Mouse (Mus musculus) inflammation-experienced regulatory T-cells, adult 6 months (primary cell): ENCODE results near the gene Galnt7. TPM values are rescaled to one million over a fixed set of nuclear protein-coding genes. Genes with fewer than 3 reads are reported as not detected.

Experiments
- ATAC-seq: one replicate; pipeline ENCODE4 v1.8.0; 2017
- polyA plus RNA-seq, 3 experiments: library from polyadenylated mRNA; unstranded; fragments of 100-300 nt; shearing (Covaris generic); gene quantifications; one replicate each; pipeline ENCODE4 v1.2.1; 2017

Gene Galnt7
- polyA plus RNA-seq, 3 experiments from 2014 or later = 27.5 to 30.5 (median 29.3) TPM

DNA sequence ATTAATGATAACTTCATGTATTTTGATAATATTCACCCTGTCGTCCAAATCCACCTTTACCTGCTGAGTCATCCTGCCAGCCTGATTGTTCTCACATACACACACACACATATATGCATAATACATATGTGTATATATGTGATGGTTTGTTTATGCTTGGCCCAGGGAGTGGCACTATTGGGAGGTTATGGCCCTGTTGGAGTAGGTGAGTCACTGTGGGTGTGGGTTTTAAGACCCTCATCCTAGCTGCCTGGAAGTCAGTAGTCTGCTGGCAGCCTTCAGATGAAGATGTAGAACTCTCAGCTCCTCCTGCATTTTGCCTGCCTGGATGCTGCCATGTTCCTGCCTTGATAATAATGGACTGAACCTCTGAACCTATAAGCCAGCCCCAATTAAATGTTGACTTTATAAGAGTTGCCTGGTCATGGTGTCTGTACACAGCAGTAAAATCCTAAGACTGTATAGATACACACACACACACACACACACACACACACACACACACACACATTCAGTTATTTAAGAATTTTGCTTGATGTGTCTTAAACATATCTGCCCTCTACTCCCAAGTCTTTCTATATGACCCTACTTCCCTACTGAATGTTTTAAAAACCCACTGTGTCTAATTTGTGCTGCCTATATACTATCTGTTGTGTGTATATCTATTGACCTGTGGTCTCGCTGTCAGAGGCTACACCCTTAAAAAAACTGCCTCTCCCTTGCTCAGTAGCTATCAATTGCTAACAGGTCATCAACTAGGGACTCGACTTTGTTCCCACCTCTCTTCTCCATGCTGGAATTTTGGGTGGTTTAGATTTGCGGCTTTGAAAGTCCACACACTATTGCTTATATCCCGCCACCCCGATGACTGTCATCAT lies 23.8 kb downstream of the Galnt7 start:
- ATAC-seq = no peak

DNA sequence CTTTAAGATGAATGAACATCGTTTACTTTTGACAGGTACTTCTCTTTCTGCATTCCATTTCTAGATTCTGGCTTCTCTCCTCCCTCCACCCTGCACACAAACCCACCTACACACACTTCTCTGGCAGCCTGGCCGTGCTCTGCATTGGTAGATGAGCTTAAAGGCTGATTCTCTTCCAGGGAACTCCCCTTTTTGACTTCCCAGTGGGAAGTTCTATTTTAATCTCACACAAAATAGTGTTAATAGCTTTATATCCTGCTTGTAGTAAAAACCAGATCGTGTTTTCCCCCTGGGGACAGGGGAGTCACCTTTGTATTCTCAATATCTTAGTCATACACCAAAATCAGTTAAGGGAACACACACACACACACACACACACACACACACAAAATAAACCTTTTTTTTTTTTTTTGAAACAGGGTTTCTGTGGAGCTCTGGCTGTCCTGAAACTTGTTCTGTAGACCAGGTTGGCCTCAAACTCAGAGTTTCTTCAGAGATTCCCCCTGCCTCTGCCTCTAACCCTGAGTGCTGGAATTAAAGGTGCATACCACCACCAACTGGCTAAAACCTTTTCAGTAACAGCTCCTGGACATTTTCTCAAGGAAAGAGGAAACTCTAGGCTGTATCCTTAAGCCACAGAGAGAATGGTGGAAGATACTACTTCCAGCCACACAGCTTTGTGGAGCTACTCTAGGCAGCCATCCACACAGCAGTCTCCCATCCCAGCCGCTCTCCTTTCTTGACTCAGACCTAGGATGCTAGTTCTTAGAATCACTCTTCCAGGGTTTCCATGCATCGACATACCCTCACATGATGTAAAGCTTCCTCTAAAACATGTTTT lies 24.7 kb downstream of the Galnt7 start:
- no peak for ATAC-seq

DNA sequence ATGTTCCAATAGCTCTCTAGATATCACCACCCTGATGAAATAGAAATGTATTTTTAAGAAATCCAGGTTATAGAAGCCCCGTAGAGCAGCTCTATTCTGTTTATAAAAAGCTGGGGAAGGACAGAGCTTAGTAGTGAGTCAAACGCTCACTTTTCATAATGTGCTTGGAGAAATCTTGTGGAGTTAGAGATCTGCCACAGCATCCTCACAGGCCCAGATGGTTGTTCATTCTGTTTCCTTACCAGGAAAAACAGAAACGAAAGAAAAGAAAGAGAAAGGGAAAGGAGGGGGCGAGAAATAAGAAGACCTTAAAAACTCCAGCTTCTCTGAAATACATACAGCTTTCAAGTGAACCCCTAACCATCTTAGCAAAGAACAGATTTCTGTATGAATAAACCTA lies 28.9 kb downstream of the Galnt7 start:
- no peak for ATAC-seq

DNA sequence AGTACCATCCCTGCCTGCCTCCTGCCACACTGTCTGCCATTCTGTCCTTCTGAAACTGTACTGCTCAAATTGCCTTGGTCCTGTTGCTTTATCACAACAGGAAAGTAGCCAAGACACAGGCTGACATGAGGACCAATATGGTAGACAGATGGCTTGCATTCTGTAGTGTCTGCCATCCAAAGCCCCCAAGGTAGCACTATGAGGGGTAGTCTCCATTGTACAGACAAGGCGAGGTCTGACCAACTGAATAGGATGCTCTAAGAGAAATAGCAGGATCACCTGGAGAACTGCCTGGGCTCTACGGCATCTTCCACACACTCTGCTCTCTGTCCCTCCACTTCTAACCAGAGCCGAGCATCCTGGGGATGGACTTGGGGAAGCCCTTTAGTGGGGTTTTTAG lies 29.8 kb downstream of the Galnt7 start:
- no peak for ATAC-seq

DNA sequence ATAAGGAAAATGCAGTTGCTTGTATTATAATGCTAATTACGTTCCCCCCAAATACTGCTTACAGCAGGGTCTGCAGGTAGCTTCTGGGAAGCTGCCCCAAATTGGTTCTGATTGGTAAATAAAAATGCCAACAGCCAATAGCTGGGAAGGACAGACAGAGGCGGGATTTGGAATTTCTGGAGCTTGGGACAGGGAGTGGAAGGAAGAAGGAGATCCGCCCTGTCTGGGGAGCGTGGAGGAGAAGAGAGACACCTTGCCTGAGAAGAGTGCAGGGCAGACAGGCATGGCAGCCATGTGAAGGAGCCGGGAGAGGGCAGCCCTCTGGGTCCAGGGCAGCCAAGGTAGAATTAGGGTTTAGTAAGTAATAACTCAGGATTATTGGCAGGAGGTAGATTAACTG lies 35.9 kb downstream of the Galnt7 start:
- ATAC-seq = no peak

DNA sequence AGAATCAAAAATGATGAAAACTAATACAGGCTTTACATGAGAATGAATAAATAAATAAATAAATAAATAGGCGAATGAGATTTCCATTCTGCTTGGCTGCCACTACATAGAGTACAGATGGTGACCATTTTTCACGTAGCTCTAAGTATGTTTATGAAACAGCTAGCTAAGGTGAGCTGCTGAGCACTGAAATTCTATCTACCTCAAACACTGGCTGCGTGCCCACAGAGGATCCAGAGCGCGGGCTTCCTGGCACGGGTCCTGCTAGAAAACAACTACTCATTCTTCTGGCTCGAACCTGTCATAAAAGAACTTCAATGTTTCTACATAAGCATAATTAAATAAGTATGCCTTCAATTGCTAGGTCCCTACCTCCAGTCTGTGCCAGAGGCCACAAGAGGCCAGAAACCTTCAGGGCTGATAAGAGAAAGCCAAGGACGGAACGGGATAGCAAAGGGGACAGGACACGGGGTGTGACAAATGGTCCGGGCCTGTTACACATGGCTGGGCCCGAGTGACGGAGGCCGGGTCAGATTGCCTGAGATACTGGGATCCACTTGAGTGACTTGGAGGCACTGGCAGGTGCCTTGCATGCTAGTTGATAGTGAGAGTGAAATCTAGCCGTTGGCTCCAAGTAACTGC lies 37.7 kb downstream of the Galnt7 start:
- ATAC-seq = no peak

DNA sequence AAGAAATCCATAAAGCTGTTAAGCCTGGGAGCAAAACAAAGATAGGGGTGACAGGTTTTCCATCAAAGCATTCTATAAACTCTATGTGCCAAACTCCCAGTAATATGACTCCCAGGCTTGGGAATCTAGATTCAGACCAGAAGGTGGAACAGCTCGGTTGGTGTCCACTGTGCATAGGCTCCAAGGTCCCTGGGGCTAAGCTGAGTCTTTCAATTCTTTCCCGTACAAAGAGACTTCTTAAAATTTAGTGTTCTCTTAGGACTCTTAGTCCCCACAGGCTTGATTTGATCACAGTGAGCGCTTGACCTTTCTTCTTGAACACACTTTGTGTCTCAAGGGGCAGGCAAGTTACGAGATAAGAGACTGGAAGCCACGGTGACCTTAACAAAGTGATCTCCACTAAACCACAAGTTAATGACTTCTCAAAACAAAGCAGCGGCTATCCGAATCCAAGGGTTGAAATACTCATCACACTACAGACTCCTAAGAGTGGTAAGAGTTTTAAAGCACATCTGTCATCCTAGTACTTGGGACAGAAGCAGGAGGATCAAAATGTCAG lies 41.3 kb downstream of the Galnt7 start:
- ATAC-seq = no peak

DNA sequence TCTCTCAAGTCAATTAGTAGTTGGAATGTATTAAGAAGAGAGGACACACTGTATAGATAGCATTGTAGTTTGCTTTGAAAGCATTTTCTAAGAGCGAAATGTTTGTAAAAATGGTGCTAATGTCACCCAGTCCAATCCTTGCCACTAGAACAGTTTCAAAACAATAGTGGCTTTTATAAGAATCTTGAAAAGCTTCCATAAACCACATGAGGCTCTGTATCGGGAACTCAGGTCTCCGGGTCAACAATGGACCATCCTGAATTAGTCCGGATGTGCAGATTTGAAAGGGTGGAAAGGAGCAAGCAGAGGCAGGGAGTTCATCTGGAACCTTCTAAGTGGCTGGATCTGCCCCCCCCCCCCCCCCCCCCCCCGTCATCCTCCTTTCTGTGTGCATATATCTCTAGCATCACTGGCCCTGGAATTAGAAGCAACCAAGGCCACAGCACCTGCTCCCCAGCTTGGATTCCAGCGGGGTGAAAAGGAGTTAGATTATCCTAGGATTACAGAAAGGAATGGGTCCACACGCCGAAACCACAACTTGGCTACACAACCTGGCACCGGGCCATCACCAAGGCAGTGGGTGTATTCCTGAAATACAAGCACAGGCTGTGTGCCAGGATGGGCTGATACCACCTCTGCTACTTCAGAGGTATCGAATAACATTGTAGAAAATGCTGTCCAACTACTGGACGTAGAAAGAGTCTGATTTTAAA lies 42.0 kb downstream of the Galnt7 start:
- no peak for ATAC-seq

DNA sequence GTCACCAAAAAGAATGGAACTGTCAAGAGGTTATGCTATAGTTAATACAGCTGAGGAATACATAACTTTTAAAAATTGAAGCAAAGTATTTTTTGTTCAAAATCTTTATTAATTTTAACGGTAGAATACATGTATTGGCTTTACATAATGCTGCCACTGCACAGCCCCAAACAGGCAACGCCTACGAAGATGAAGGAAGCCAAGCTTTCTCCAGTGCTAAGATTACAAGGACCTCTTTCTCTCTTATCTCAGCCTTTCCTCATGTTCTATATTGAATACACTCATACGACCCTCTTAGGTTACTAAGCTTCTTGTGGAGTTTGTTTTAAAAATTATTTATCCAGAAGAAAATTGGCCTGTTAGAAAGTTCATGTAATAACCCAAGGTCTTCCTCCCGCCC lies 50.3 kb downstream of the Galnt7 start:
- ATAC-seq = no peak

DNA sequence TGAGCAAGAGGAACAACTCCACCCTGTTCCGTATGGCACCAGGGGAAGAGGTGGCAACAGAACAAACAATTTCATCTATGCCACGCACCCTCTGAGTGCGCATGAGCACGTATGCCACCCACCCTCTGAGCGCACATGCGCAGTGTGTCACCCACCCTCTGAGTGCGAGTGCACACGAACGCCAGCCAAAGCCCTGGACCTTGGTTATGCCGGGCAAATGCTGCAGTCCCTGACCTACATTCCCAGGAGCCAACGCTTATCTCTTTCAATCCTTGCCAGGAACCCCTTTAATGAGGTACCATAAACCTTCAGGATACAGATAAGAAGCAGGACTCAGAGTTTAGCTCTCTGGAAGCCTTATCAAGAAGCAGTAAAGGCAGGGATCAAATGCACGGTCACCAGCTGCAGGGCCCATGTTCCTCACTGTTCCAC lies 50.8 kb downstream of the Galnt7 start:
- ATAC-seq = no peak

DNA sequence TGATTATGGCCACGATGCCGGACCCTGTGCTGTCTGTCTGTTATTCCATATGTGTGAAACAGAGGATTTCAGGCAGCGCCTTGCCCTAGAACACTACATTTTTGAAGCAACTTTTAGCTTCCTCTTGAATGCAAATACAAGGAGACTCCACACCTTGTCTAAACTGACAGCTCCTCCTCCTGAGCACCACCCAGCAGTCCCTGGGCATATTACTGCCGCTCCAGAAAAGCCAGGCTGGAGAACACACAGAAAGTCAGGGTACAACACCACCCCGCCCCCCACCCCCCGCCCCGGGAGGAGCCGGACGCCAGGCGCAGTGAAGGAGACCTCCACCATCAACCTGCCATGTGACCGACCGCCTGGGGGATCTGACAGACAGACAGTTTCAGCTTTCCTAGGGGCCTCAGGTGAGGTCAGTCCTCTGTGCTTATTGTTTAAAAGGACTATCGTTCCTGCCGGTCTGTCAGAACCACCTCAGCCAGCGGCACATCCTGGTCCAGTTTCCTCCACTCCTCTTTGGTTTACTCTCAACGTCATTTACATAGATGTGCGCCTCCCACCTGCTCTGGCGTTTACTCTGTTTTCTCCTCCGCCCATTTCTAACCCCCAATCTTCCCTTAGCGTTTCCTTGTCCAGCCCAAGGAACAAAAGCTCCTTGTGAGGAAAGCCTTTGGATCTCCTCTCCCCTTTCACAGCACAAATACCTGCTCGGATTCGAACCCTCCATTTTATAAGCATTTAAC lies 52.8 kb downstream of the Galnt7 start:
- no peak for ATAC-seq

DNA sequence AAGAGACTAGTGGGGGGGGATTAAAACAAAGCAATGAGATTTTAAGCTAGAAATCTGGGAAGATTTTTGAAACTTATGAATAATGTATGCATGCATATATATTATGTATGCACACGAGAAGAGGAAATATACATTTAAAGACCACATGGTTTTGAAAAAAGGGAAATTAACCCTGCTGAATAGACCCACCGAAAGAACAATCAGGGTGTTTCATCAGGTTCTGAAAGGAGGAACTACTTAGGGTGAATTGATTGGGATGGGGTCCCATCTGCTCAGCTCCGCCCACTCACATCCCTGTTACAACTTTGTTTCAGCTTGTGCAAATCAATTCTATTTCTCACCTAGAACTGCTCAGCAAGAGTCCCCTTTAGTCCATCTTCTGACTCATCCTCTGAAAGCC lies 57.0 kb downstream of the Galnt7 start:
- ATAC-seq = no peak

DNA sequence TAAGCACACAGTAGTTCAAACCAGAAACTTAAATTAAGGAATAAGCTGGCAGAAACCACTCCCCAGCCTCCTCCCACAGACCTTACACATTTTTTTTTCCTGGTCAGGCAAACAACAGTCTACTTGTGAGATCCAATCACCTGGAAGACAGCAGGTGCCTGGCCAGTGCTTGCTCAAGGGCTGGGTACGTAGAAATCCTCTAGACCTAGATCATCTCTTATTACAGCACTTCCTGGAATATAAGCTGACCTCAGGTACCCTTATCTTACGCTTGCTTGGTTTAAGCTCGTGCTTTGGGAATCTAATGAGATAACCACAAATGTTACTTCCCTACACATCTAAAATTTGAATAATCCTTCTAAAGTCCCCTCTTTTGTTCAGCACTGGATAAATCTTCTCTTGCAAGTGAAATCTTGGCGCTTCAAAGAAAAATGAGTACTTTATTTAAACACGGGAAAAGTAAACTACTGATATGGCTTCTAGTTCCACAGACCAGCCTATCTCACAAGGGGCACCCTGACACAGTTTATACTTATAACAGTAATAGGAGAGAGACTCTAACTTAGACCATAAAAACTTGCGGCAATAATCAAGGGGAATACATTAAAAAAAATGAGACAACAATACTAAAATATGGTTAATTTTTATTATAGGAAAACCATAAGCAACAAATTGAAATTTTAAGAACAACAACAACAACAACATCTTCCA lies 58.5 kb downstream of the Galnt7 start:
- no peak for ATAC-seq

DNA sequence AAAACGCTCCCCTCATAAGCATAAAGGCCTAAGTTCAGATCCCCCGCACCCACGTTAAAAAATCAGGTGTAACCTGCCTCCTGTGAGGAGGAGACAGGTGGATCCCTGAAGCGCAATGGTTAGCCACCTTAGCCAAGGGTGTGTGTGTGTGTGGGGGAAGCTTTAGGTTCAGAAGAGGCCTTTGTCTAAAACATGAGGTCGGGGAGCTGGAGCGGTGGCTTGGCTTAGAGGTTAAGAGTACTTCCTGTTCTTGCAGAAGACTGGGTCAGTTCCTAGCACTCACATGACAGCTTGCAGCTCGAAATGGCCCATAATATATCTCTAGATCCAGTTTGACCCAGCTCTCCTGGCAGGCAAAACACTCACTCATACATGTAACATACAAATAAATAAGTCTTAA lies 60.2 kb downstream of the Galnt7 start:
- ATAC-seq = no peak

DNA sequence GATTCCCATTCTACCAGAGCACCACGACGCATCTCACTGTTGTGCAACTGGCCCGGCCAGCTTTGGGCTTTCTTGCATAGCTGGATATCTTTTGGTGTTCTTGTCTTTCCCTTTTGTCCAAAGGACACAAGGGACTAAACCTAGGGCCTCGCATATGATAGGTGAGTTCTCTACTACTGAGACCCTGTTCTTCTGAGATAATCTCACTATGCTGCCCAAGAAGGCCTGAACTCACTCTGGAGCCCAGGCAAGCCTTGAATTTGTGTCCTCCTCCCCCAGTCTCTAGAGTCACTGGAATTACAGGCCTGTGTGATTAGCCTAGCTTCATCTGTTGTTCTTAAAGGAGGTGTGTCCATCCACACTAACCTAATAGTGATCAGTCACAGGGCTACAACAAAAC lies 61.2 kb downstream of the Galnt7 start:
- ATAC-seq = no peak

DNA sequence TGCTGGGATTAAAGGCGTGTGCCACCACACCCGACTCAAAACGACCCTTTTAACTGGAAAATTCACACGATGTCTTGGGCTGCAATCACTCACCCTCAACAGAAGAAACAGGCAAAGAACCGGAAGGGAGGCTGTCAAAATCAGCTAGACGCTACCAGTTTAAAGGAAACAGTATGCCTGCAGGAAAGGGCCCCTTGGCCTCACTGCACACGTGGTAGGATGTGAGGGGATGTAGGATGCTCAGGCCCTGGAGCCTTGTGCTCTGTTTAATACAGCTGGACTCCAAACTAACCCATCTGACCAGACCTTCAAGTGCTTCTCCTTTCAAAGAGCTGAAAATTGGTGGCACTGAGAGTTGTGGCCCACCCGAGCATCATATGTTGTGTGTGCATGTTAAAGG lies 62.8 kb downstream of the Galnt7 start:
- no peak for ATAC-seq

DNA sequence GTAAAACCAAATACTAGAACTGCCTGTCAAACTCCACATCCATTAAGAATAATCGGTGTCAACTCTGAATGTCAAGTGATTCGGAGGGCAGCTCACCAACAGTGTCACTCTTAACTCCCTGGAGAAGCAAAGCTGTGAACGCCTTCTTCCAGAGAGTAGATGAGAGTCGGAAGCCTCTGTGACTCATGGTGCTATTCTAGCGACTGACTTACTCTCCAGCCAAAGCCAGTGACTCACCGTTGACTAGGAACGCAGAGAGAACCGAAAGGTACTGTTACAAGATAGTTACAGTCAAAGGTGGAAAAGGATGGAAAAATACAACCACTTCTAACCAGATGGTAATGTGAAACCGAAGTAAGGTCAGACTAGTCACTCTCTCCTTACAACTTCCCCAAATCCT lies 63.7 kb downstream of the Galnt7 start:
- peak; percentile 23 for ATAC-seq

DNA sequence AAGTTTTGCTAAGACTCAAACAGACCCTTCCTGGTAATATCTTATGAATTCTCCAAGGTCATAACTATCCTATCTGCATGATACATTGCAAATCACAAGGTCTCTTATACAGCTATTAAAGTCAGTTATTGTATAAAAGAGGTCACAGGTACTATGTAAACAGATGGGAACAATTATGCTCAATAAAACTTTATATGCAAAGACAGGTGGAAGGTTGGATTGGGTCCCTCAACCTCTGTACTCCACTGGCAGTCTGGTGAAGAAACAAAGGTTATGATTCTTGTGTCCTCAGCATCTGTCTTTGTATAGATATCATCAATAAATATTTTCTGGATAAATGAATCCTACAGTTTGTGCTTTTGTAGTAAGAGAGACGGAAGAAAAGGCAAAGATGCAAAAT lies 64.2 kb downstream of the Galnt7 start:
- ATAC-seq = no peak

DNA sequence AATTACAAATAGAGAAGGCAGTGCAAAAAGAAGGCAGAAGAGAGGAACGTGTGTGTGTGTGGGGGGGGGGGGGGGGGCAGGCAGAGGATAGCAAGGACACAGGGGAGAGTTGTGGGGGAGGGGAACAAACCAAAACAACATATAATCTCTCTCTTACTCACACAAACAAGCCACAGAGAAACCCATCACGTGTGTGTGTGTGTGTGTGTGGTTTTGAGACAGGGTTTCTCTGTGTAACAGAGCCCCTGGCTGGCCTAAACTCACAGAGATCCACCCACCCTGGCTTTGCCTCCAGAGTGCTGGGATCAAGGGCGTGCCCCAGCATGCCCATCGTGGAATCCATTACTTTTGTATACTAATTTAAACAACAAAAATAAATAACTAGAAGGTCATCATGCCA lies 66.2 kb downstream of the Galnt7 start:
- ATAC-seq = no peak

DNA sequence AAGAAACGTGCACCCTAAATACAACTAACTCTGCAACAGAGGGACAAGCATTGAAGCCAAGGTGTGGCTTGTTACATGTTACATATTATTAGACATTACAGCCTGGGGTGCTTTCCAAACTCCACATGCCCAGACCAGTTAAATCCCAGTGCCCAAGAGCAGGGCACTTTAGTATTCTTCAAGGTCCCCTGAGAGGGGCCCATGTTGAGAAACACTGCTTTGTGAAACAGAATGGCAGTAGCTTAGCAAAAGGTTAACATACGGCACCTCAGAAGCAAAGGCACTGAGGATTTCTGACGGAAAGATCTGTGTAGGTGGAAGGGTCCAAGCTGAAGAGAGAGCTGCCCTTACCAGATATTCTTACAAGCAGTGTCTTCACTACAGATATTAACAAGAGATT lies 67.0 kb downstream of the Galnt7 start:
- no peak for ATAC-seq

DNA sequence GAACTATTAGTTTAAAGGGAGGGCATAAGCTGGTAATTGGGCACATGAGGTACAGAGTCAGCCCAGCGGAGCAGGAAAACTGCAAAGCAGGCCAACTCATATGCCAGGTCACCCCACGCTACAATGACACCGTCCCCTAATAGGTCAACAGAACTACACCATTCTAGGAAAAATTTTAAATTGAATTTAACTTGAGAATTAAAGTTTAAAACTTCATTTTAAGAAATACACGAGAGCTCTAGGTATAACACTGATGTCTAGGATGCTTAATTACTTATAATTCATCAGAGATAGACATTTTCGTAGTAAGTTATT lies 67.7 kb downstream of the Galnt7 start:
- ATAC-seq = no peak
